Mouse (Mus musculus) heart, embryonic 15.5 days (tissue): ENCODE results near the gene Vamp3. TPM values are rescaled to one million over a fixed set of nuclear protein-coding genes. Genes with fewer than 3 reads are reported as not detected.

ENCODE experiments used
- ATAC-seq: fragments of 200-750 bp; cut with Nextera tagmentation; replicated peaks from 2 replicates; pipeline ENCODE4 v1.8.0; 2017; ENCODE audit warnings: low read depth, moderate TSS enrichment; ENCODE audit not compliant: insufficient number of reproducible peaks, insufficient read depth, low FRiP score
- H3K27ac ChIP-seq: fragments of 300-500 bp; sonication (generic); 2 replicates; pipeline ENCODE4 v1.5.1; 2015; ENCODE audit warnings: mild to moderate bottlenecking, inconsistent platforms
- H3K27me3 ChIP-seq: fragments of 300-500 bp; sonication (generic); 2 replicates; pipeline ENCODE4 v1.6.1; 2015; ENCODE audit warnings: inconsistent platforms
- H3K36me3 ChIP-seq: fragments of 300-500 bp; sonication (generic); 2 replicates; pipeline ENCODE4 v1.6.1; 2015; ENCODE audit warnings: mild to moderate bottlenecking, inconsistent platforms
- H3K4me1 ChIP-seq: fragments of 300-500 bp; sonication (generic); replicated peaks from 2 replicates; pipeline ENCODE4 v1.6.1; 2015; ENCODE audit warnings: inconsistent platforms
- H3K4me2 ChIP-seq: fragments of 300-500 bp; sonication (generic); 2 replicates; pipeline ENCODE4 v1.6.1; 2015; ENCODE audit warnings: inconsistent platforms, mild to moderate bottlenecking, moderate library complexity
- H3K4me3 ChIP-seq: fragments of 300-500 bp; sonication (generic); 2 replicates; pipeline ENCODE4 v1.5.1; 2015; ENCODE audit warnings: mild to moderate bottlenecking, inconsistent platforms
- H3K9ac ChIP-seq: fragments of 300-500 bp; sonication (generic); 2 replicates; pipeline ENCODE4 v1.6.1; 2015; ENCODE audit warnings: mild to moderate bottlenecking, inconsistent platforms
- H3K9me3 ChIP-seq: fragments of 300-500 bp; sonication (generic); replicated peaks from 2 replicates; pipeline ENCODE4 v1.6.1; 2016; ENCODE audit warnings: inconsistent platforms
- WGBS: fragments of 180-500 bp; shearing (Covaris S2); methylation state at CpG from one replicate; pipeline ENCODE4 v1.1.7; 2015; ENCODE audit warnings: mixed read lengths; 5-methylcytosine and 5-hydroxymethylcytosine counted together
- polyA plus RNA-seq: library from polyadenylated mRNA; unstranded; fragments of >200 nt; fragmentation: Nextera tagmentation; extraction: Ambion mirVana; gene quantifications from 2 replicates; pipeline ENCODE4 v1.2.1, GENCODE M21; 2015

Gene Vamp3
- polyA plus RNA-seq, 1 experiment from 2014 or later, result 88.0 TPM

DNA sequence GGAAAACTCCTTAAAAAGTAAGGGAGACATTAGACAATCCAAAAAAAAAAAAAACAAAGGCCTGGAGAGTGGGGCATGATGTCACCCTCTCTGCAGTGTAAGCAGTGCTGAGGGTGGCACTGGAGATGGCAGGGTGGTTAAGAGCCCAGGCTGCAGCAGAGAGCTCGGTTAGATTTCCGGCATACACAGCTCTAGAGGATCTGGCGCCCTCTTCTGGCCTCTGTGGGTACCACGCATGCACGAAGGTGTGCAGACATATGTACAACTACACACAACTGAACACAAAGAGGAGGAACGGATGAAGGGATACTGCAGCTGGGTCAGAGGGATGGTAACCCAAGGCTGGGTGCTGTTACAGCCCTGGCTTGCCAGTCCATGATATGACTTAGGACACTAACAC lies 50.8 kb downstream of the Vamp3 start:
- Histone ChIP-seq H3K27me3 (no peaks in the 10 kb centered on the region), H3K4me1 (no peaks in the 10 kb centered on the region), H3K36me3 (peaks cover 10% of the 10 kb centered on the region; the same call in 1 of the 2 replicates), H3K9me3 (no peaks in the 10 kb centered on the region), H3K9ac (no peak overlapping the region), H3K4me2 (no peak overlapping the region), H3K27ac (no peak overlapping the region), H3K4me3 (no peak overlapping the region)
- 63% methylated on average over 6 of the region's 6 CpGs for WGBS
- ATAC-seq, result no peak

DNA sequence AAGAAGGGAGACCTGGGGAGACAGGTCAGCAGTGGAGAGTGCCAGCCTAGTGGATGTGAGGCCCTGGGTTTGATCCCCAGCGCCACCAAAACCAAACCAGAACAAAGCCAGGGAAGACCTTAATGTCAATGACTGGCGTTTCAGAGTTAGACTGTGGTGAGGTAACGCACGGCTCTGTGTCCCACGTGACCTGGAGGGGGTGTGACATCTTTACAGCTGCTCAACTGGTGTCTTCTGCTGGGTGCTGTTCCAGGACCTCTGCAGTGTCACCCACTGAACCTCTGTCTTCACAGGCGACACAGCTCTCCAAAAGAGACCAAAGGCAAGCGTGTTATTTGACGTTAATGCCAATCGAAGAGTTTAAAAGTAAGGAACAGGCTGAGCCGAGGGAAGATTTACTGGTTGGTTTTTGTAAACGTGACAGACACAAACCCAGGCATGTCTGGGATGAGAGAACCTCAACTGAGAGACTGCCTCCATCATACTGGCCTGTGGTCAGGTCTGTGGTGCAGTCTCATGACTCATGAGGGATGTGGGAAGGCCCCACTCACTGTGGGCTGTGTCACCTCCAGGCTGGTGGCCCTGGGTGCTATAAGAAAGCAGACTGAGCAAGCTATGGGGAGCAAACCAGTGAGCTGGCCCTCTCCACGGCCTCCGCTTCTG lies 52.0 kb downstream of the Vamp3 start:
- Histone ChIP-seq H3K9me3 (no peaks in the 10 kb centered on the region), H3K27me3 (no peaks in the 10 kb centered on the region), H3K36me3 (peaks cover 10% of the 10 kb centered on the region; the same call in 1 of the 2 replicates), H3K4me3 (no peak overlapping the region), H3K4me1 (no peaks in the 10 kb centered on the region), H3K27ac (no peak overlapping the region), H3K4me2 (no peak overlapping the region), H3K9ac (no peak overlapping the region)
- WGBS, result 87% methylated on average over 13 of the region's 13 CpGs
- ATAC-seq, result no peak

DNA sequence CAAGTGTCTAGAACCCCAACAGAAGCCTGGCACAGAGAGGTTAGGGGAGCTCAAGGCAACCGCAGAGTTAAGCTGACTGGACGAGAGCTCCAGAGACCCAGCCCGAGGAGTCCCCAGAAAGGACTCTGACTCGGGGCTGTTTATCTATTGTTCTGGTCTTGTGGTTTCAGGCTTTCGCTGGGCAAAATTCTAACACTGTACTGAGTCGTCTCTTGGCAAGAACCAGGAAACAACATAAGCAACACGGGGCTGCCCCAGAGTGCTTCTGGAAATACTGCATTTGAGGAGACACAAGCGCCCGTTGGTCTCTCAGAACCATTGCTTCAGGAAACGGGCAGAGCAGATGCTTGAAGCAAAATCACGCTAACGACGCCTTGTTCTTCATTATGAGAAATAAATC lies 56.4 kb downstream of the Vamp3 start:
- no peaks in the 10 kb centered on the region for H3K9me3 ChIP-seq
- no peak for ATAC-seq
- no peak overlapping the region for H3K9ac ChIP-seq
- WGBS, result 60% methylated on average over 13 of the region's 13 CpGs
- H3K4me2 ChIP-seq, result no peak overlapping the region
- H3K36me3 ChIP-seq, result peaks cover 5% of the 10 kb centered on the region; the same call in 1 of the 2 replicates
- no peak overlapping the region for H3K4me3 ChIP-seq
- no peak overlapping the region for H3K27ac ChIP-seq
- H3K4me1 ChIP-seq, result no peaks in the 10 kb centered on the region
- no peaks in the 10 kb centered on the region for H3K27me3 ChIP-seq

DNA sequence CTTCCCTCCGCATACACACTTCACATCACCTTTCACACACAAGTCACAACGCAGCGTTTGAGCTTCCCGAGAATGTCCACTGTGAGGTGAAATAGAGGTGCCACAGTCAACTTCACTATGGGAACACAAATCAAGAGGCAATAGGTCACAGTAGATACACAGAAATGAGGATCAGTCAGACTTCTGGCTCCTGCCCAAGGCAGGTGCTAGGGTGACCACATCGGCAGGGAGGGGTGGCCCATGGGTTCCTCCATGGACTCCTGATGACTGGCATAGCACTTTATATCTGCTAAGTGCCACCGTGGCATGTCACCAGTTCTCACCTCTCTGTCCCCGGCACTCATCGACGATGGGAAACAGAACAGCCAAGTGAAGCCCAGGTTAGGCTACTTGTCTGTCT lies 59.1 kb downstream of the Vamp3 start:
- ATAC-seq, result no peak
- WGBS, result 88% methylated on average over 9 of the region's 9 CpGs

More for the DNA sequence above, 59.1 kb downstream of the Vamp3 start:
- no peaks in the 10 kb centered on the region for H3K4me1 ChIP-seq
- H3K9me3 ChIP-seq, result no peaks in the 10 kb centered on the region
- H3K27me3 ChIP-seq, result no peaks in the 10 kb centered on the region
- H3K4me2 ChIP-seq, result no peak overlapping the region
- H3K27ac ChIP-seq, result no peak overlapping the region
- no peak overlapping the region for H3K9ac ChIP-seq
- no peaks in the 10 kb centered on the region for H3K36me3 ChIP-seq
- H3K4me3 ChIP-seq, result no peak overlapping the region

Other genes starting within 250 kb of the Vamp3 start
- 10.7 and 15.3 TPM in 2 replicates for gene Errfi1, start 204.0 kb downstream of the Vamp3 start, polyA plus RNA-seq
- 287 and 319 TPM in 2 replicates for gene Park7, start 143.5 kb downstream of the Vamp3 start, polyA plus RNA-seq
- gene Tnfrsf9, start 143.4 kb downstream of the Vamp3 start, polyA plus RNA-seq, result 2.0 and 2.6 TPM in 2 replicates
- gene Uts2, start 60.9 kb downstream of the Vamp3 start, polyA plus RNA-seq, result not detected in 2 replicates
- gene Per3, start 13.3 kb downstream of the Vamp3 start, polyA plus RNA-seq, result 5.7 and 6.6 TPM in 2 replicates
- not detected in 2 replicates for gene Gm13090, start 31.6 kb upstream of the Vamp3 start, polyA plus RNA-seq